Mouse (Mus musculus): ENCODE data around the gene Msantd2.

The Msantd2 gene

GRCm38 (mm10) chr9:37572204-37572876 is 83.2 kb downstream of the Msantd2 start:
- DNase-seq, result no peak

All from lung, postnatal 4 days (tissue).